Mouse (Mus musculus) midbrain, embryonic 15.5 days (tissue): Measurements from ENCODE around the gene Thap11. TPM values are rescaled to one million over a fixed set of nuclear protein-coding genes. Genes with fewer than 3 reads are reported as not detected.

Experiments used
- ATAC-seq: fragments of 200-750 bp; cut with Nextera tagmentation; replicated peaks from 2 replicates; pipeline ENCODE4 v1.8.0; 2017; ENCODE audit warnings: moderate TSS enrichment
- H3K27ac ChIP-seq: fragments of 300-500 bp; sonication (generic); 2 replicates; pipeline ENCODE4 v1.5.1; 2015; ENCODE audit warnings: mild to moderate bottlenecking, inconsistent platforms
- H3K27me3 ChIP-seq: fragments of 300-500 bp; sonication (generic); replicated peaks from 2 replicates; pipeline ENCODE4 v1.6.1; 2015; ENCODE audit warnings: inconsistent platforms
- H3K36me3 ChIP-seq: fragments of 300-500 bp; sonication (generic); replicated peaks from 2 replicates; pipeline ENCODE4 v1.6.1; 2015; ENCODE audit warnings: inconsistent platforms
- H3K4me1 ChIP-seq: fragments of 300-500 bp; sonication (generic); 2 replicates; pipeline ENCODE4 v1.6.1; 2015; ENCODE audit warnings: inconsistent platforms
- H3K4me2 ChIP-seq: fragments of 300-500 bp; sonication (generic); 2 replicates; pipeline ENCODE4 v1.6.1; 2015; ENCODE audit warnings: inconsistent platforms, mild to moderate bottlenecking, moderate library complexity
- H3K4me3 ChIP-seq: fragments of 300-500 bp; sonication (generic); 2 replicates; pipeline ENCODE4 v1.5.1; 2015; ENCODE audit warnings: mild to moderate bottlenecking, inconsistent platforms
- H3K9ac ChIP-seq: fragments of 300-500 bp; sonication (generic); 2 replicates; pipeline ENCODE4 v1.6.1; 2015; ENCODE audit warnings: mild to moderate bottlenecking, inconsistent platforms
- H3K9me3 ChIP-seq: fragments of 300-500 bp; sonication (generic); 2 replicates; pipeline ENCODE4 v1.6.1; 2016; ENCODE audit warnings: inconsistent platforms
- WGBS: fragments of 180-500 bp; shearing (Covaris S2); methylation state at CpG from one replicate; pipeline ENCODE4 v1.1.7; 2015; ENCODE audit warnings: mixed read lengths; 5-methylcytosine and 5-hydroxymethylcytosine counted together
- polyA plus RNA-seq: library from polyadenylated mRNA; unstranded; fragments of >200 nt; fragmentation: Nextera tagmentation; extraction: Ambion mirVana; gene quantifications from 2 replicates; pipeline ENCODE4 v1.2.1, GENCODE M21; 2015

Thap11 gene
- polyA plus RNA-seq: 56.2 and 58.6 TPM in 2 replicates

DNA sequence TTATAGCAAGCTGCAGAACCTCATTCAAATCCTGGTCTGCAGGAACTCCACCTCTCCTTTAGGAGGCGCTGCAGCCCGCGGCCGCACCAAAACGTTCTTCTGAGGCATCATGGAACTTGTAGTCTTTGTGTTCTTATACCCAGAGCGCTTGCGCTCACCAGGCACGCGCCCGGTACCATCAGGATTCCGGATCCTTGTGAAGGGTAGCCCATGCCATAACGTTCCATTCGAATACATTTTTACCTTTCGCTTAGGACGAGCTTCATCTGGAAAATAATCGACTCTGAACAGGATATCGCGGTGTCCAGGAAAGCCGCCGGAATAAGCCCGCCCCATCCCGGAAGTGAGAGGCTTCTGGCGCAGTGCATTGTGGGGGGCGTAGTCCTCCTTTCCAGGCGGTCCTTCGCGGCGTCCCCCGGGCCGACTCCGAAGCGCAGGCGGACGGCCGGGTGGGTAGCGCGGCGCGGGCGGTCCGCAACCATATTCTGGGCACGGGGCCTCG lies at the start of gene Thap11:
Gene Thap11, plus strand, starts transcription at position 418 of the 502 bp plus-strand sequence.
- Histone ChIP-seq H3K9ac (peak within 1 kb of the TSS; percentile 82), H3K27me3 (no peaks in the 10 kb centered on the region), H3K4me3 (peak within 1 kb of the TSS; percentile 90), H3K9me3 (no peaks in the 10 kb centered on the region), H3K4me2 (peak within 1 kb of the TSS; percentile 81), H3K4me1 (peaks cover 52% of the 10 kb centered on the region), H3K36me3 (no peaks in the 10 kb centered on the region), H3K27ac (peak within 1 kb of the TSS; percentile 87)
- ATAC-seq: peak; percentile 91
- WGBS: under 1% methylated on average over 43 of the region's 43 CpGs

- Histone ChIP-seq H3K27ac (no peak overlapping the region), H3K27me3 (no peaks in the 10 kb centered on the region), H3K4me3 (no peak overlapping the region), H3K36me3 (no peaks in the 10 kb centered on the region; the same call in 1 of the 2 replicates), H3K4me2 (no peak overlapping the region), H3K9me3 (no peaks in the 10 kb centered on the region), H3K4me1 (no peaks in the 10 kb centered on the region), H3K9ac (no peak overlapping the region)
- ATAC-seq: no peak
- WGBS: 76% methylated on average over 3 of the region's 3 CpGs
Observed at GRCm38 (mm10) chr8:105805346-105805745, 49.6 kb upstream of the Thap11 start.

DNA sequence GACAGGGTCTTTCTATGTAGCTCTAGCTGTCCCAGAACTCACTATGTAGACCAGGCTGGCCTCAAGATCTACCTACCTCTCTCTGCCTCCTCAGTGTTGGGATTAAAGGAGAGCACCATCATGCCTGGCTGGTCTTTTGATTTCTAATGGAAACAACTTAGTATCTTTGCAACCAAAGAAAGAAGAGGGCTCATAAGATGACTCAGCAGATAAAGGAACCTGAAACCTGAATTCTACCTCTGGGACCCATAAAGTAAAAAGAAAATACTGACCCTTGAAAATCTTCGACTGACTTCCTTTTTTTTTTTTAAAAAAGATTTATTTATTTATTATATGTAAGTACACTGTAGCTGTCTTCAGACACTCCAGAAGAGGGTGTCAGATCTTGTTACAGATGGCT lies 49.0 kb upstream of the Thap11 start:
- H3K4me3 ChIP-seq: no peak overlapping the region
- no peak for ATAC-seq
- H3K27ac ChIP-seq: no peak overlapping the region
- no peak overlapping the region for H3K4me2 ChIP-seq
- no peaks in the 10 kb centered on the region for H3K9me3 ChIP-seq
- no peaks in the 10 kb centered on the region for H3K4me1 ChIP-seq
- H3K9ac ChIP-seq: no peak overlapping the region
- H3K27me3 ChIP-seq: no peaks in the 10 kb centered on the region
- no peaks in the 10 kb centered on the region; the same call in 1 of the 2 replicates for H3K36me3 ChIP-seq
- WGBS: 86% methylated on average over 1 of the region's 1 CpGs

DNA sequence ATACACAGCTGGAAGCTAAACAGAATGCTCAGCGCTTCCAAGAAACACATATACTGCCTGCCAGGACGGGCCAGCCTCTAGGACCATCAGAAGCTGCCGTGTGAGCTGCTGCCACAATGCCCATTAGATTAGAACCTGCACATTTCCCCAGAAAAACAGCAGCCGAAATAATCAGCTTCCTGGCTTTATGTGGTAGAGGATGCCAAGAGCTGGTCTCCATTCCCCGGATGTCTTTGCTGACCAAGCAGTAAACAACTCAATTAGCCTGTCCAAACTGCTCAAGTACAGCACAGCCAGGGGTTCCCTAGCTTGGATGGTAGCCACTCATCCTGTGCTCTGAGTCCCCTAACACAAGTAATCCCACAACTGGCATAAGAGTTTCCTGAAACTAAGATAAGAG lies 47.2 kb upstream of the Thap11 start:
- Histone ChIP-seq H3K4me3 (no peak overlapping the region), H3K36me3 (no peaks in the 10 kb centered on the region; the same call in 1 of the 2 replicates), H3K27ac (no peak overlapping the region), H3K4me2 (no peak overlapping the region), H3K4me1 (no peaks in the 10 kb centered on the region), H3K9me3 (no peaks in the 10 kb centered on the region), H3K9ac (no peak overlapping the region), H3K27me3 (no peaks in the 10 kb centered on the region)
- no peak for ATAC-seq
- 90% methylated on average over 5 of the region's 5 CpGs for WGBS

GRCm38 (mm10) chr8:105808480-105808879 lies 46.5 kb upstream of the Thap11 start:
- no peaks in the 10 kb centered on the region for H3K9me3 ChIP-seq
- H3K27ac ChIP-seq: no peak overlapping the region
- no peak overlapping the region for H3K9ac ChIP-seq
- no peaks in the 10 kb centered on the region for H3K4me1 ChIP-seq
- H3K4me3 ChIP-seq: no peak overlapping the region
- 97% methylated on average over 2 of the region's 2 CpGs for WGBS
- H3K4me2 ChIP-seq: no peak overlapping the region
- no peaks in the 10 kb centered on the region for H3K27me3 ChIP-seq
- H3K36me3 ChIP-seq: no peaks in the 10 kb centered on the region; the same call in 1 of the 2 replicates
- ATAC-seq: no peak

DNA sequence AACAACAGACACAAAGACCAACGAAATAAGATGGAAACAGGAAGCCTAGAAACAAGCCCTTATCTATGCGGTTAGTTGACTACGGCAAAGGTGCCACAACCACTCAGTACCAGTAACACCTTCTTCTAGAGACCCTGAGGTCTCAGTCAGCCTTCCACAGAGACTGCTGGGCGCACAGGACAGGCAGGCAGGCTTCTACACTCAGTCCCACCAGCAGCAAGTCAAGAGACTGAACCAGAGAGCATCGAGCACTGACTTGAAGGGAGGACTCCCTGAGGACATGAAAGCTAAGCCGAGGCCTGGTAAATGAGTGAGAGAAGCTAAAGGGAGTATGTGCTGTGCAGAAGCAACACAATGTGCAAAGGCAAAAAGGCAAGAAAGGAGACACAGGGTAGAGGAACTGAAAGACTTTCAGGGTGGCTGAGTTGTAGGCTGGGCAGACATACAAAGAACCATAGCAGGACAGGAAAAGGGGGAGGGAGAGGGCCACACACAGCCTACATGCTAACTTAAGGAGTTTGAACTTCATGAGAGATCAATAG lies 44.6 kb upstream of the Thap11 start:
- Histone ChIP-seq H3K9ac (no peak overlapping the region), H3K9me3 (no peaks in the 10 kb centered on the region), H3K4me2 (no peak overlapping the region), H3K4me1 (no peaks in the 10 kb centered on the region), H3K27ac (no peak overlapping the region), H3K4me3 (no peak overlapping the region), H3K27me3 (no peaks in the 10 kb centered on the region), H3K36me3 (no peaks in the 10 kb centered on the region)
- WGBS: 87% methylated on average over 6 of the region's 6 CpGs
- ATAC-seq: no peak

- Histone ChIP-seq H3K9ac (no peak overlapping the region), H3K27ac (no peak overlapping the region), H3K4me3 (no peak overlapping the region), H3K27me3 (no peaks in the 10 kb centered on the region), H3K4me1 (no peaks in the 10 kb centered on the region), H3K9me3 (no peaks in the 10 kb centered on the region), H3K4me2 (no peak overlapping the region), H3K36me3 (0 out of 2 replicates have a peak, but pooled peaks cover 2% of the 10 kb centered on the region)
- WGBS: 82% methylated on average over 10 of the region's 10 CpGs
- no peak for ATAC-seq
Observed at GRCm38 (mm10) chr8:105811061-105811460, 43.9 kb upstream of the Thap11 start.

DNA sequence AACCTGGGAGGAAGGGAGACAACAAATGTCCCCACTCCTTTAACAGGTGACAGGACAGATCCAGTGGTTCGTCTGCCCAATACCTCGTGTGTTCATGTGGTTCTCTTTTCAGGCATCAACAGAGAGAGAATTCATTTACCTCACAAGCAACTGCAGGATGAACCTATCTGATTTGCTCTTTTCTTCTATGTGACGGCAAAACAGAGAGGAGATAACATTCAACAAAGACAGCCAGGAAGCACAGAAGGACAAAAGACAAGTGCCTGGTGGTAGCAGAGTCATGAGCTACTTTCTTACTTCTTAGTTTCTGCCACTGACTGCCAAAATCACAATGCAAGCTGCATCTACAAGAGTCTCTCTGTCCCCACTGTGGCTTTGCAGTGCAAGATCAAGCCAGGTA lies 43.4 kb upstream of the Thap11 start:
- no peaks in the 10 kb centered on the region for H3K27me3 ChIP-seq
- 0 out of 2 replicates have a peak, but pooled peaks cover 2% of the 10 kb centered on the region for H3K36me3 ChIP-seq
- no peak overlapping the region for H3K4me3 ChIP-seq
- H3K4me1 ChIP-seq: no peaks in the 10 kb centered on the region
- H3K27ac ChIP-seq: no peak overlapping the region
- WGBS: 83% methylated on average over 3 of the region's 3 CpGs
- ATAC-seq: no peak
- H3K4me2 ChIP-seq: no peak overlapping the region
- H3K9me3 ChIP-seq: no peaks in the 10 kb centered on the region
- no peak overlapping the region for H3K9ac ChIP-seq

DNA sequence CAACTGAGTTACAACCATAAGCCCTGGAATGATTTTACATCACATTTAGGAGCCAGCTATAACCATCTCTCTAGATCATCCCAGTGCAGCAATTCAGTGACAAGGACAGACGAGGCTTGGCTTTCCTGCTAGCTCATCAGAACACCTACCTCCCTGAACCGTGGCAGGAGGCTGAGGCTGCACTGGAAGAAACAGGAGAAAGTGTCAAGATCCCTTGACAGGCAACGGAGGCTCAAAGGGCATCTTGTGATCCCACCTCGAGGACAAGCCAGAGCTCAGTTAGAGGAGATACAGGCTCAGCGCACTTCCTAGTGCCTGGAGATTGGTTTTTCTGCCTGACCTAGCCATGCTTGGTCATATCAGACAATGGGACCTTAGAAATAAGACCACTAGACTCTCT lies 42.4 kb upstream of the Thap11 start:
- H3K27me3 ChIP-seq: no peaks in the 10 kb centered on the region
- no peak overlapping the region for H3K27ac ChIP-seq
- WGBS: 89% methylated on average over 5 of the region's 5 CpGs
- H3K4me2 ChIP-seq: no peak overlapping the region
- no peak overlapping the region for H3K4me3 ChIP-seq
- ATAC-seq: no peak
- H3K9me3 ChIP-seq: no peaks in the 10 kb centered on the region
- no peak overlapping the region for H3K9ac ChIP-seq
- H3K36me3 ChIP-seq: 0 out of 2 replicates have a peak, but pooled peaks cover 2% of the 10 kb centered on the region
- no peaks in the 10 kb centered on the region for H3K4me1 ChIP-seq

GRCm38 (mm10) chr8:105813241-105813640 lies 41.7 kb upstream of the Thap11 start:
- Histone ChIP-seq H3K27ac (no peak overlapping the region), H3K36me3 (0 out of 2 replicates have a peak, but pooled peaks cover 2% of the 10 kb centered on the region), H3K4me2 (no peak overlapping the region), H3K4me3 (no peak overlapping the region), H3K27me3 (no peaks in the 10 kb centered on the region), H3K9me3 (no peaks in the 10 kb centered on the region), H3K4me1 (no peaks in the 10 kb centered on the region), H3K9ac (no peak overlapping the region)
- no peak for ATAC-seq
- 96% methylated on average over 6 of the region's 6 CpGs for WGBS

DNA sequence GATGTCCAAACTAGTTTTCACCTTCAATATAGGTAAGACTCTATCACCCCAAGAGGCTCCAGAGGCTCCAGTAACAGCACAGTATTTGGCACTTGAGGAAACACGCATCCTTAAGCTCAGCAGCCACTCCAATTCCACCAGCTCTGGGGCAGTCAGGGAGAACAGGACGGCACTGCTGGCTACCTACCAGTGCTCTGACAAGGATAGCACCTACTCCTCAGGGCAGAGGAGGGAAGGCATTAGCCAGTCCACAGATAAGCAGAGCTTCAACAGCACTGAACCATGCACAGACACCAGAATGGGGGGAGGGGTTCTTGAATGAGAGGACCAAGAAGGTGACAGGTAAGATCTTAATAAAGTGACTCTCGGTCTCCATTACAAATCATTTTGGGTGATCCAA lies 35.3 kb upstream of the Thap11 start:
- H3K9me3 ChIP-seq: no peaks in the 10 kb centered on the region
- WGBS: 95% methylated on average over 3 of the region's 3 CpGs
- ATAC-seq: no peak
- H3K4me2 ChIP-seq: no peak overlapping the region
- H3K4me3 ChIP-seq: no peak overlapping the region
- H3K9ac ChIP-seq: no peak overlapping the region
- no peaks in the 10 kb centered on the region for H3K27me3 ChIP-seq
- no peaks in the 10 kb centered on the region for H3K4me1 ChIP-seq
- peaks cover 29% of the 10 kb centered on the region; the same call in 1 of the 2 replicates for H3K36me3 ChIP-seq
- no peak overlapping the region for H3K27ac ChIP-seq

- H3K9ac ChIP-seq: no peak overlapping the region
- H3K4me3 ChIP-seq: no peak overlapping the region
- WGBS: 100% methylated on average over 1 of the region's 1 CpGs
- no peak overlapping the region for H3K4me2 ChIP-seq
- H3K36me3 ChIP-seq: peaks cover 27% of the 10 kb centered on the region; the same call in 1 of the 2 replicates
- ATAC-seq: no peak
- peaks cover 8% of the 10 kb centered on the region for H3K4me1 ChIP-seq
- H3K9me3 ChIP-seq: no peaks in the 10 kb centered on the region
- no peak overlapping the region for H3K27ac ChIP-seq
- H3K27me3 ChIP-seq: no peaks in the 10 kb centered on the region
Observed at GRCm38 (mm10) chr8:105820925-105821324, 34.0 kb upstream of the Thap11 start.

DNA sequence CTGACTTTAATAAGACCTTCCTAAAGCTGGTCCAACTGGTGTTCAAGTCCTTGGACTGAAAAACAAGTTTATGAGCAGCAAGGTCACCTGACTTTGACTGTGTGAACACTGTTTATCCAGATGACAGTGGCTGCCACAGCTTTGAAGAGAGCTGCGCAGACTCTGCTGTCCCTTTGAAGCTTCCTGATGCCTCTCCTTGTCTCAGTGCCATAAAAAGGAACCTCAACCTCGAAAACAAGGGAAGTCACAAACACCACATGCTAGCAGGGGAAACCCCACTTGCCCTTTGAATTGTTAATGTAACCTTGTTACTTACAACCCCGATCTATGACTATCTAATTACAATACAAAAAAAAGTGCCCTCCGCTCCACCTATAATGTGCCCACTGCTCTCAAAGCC lies 29.4 kb upstream of the Thap11 start:
- H3K4me3 ChIP-seq: peak overlapping the region; percentile 88
- peaks cover 17% of the 10 kb centered on the region for H3K4me1 ChIP-seq
- H3K36me3 ChIP-seq: peaks cover 22% of the 10 kb centered on the region; the same call in 1 of the 2 replicates
- peak overlapping the region; percentile 90; the same call in 1 of the 2 replicates for H3K9ac ChIP-seq
- no peaks in the 10 kb centered on the region for H3K27me3 ChIP-seq
- no peaks in the 10 kb centered on the region for H3K9me3 ChIP-seq
- peak overlapping the region; percentile 71 for H3K4me2 ChIP-seq
- WGBS: 83% methylated on average over 4 of the region's 4 CpGs
- H3K27ac ChIP-seq: no peak overlapping the region
- ATAC-seq: no peak
